Mouse (Mus musculus) embryonic facial prominence, embryonic 14.5 days (tissue): ENCODE data around the gene Ccdc169. TPM values are rescaled to one million over a fixed set of nuclear protein-coding genes. Genes with fewer than 3 reads are reported as not detected.

Experiments used
- ATAC-seq: fragments of 200-750 bp; cut with Nextera tagmentation; 2 replicates; pipeline ENCODE4 v1.8.0; 2017; ENCODE audit warnings: low read depth, moderate number of reproducible peaks, moderate TSS enrichment
- DNase-seq: peaks from one replicate; pipeline ENCODE4 v3.0.0-alpha.2; 2015; ENCODE audit warnings: low spot score
- H3K27ac ChIP-seq: fragments of 300-500 bp; sonication (generic); replicated peaks from 2 replicates; pipeline ENCODE4 v1.5.1; 2014; ENCODE audit warnings: low read depth, mild to moderate bottlenecking, low read length, moderate library complexity
- H3K27me3 ChIP-seq: fragments of 300-500 bp; sonication (generic); replicated peaks from 2 replicates; pipeline ENCODE4 v1.6.1; 2014; ENCODE audit warnings: low read length; ENCODE audit not compliant: control insufficient read depth, insufficient read depth
- H3K36me3 ChIP-seq: fragments of 300-500 bp; sonication (generic); 2 replicates; pipeline ENCODE4 v1.6.1; 2014; ENCODE audit warnings: low read length, mixed read lengths; ENCODE audit not compliant: control insufficient read depth, insufficient read depth
- H3K4me1 ChIP-seq: fragments of 300-500 bp; sonication (generic); 2 replicates; pipeline ENCODE4 v1.6.1; 2014; ENCODE audit warnings: antibody characterized with exemption, low read length; ENCODE audit not compliant: control insufficient read depth, insufficient read depth
- H3K4me2 ChIP-seq: fragments of 300-500 bp; sonication (generic); 2 replicates; pipeline ENCODE4 v1.6.1; 2014; ENCODE audit warnings: low read depth, mild to moderate bottlenecking, low read length, moderate library complexity, mixed read lengths
- H3K4me3 ChIP-seq: fragments of 300-500 bp; sonication (generic); 2 replicates; pipeline ENCODE4 v1.5.1; 2014; ENCODE audit warnings: low read depth, mild to moderate bottlenecking, low read length
- H3K9ac ChIP-seq: fragments of 300-500 bp; sonication (generic); 2 replicates; pipeline ENCODE4 v1.6.1; 2014; ENCODE audit warnings: low read depth, mild to moderate bottlenecking, low read length, moderate library complexity, mixed read lengths
- H3K9me3 ChIP-seq: fragments of 300-500 bp; sonication (generic); 2 replicates; pipeline ENCODE4 v1.6.1; 2016; ENCODE audit warnings: low read length; ENCODE audit not compliant: control insufficient read depth
- WGBS: fragments of 180-500 bp; shearing (Covaris S2); extraction: QIAGEN DNeasy Blood & Tissue Kit; methylation state at CpG from one replicate; pipeline ENCODE4 v1.1.7; 2014; 5-methylcytosine and 5-hydroxymethylcytosine counted together
- microRNA-seq: library from miRNA; unstranded; fragments of <30 nt; microRNA quantifications from one replicate; pipeline ENCODE4, GENCODE M21; 2016; ENCODE audit warnings: borderline number of aligned reads
- polyA plus RNA-seq: library from polyadenylated mRNA; unstranded; fragments of >200 nt; fragmentation: Nextera tagmentation; extraction: Ambion mirVana; gene quantifications from 2 replicates; pipeline ENCODE4 v1.2.1, GENCODE M21; 2014

Ccdc169 gene
- polyA plus RNA-seq, 1 experiment from 2014 or later: 0.22 TPM

DNA sequence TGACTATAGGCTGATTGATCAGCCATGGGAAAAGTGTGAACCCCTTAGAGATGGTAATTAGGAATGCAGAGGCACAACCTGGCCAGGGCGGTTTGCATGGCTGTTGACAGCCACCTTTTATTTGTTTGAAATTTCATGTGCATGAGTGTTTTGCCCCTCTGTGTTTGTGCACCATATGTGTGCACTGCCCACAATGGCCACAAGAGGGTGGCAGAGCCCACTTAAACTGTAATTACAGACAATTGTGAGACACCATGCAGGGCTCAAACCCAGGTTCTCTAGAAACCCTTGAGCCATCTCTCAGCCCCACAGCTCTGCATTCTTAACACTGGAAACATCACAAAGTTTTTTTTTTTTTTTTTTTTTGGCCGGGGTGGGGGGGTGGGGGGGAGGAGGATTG lies 85.4 kb downstream of the Ccdc169 start:
- H3K4me2 ChIP-seq: no peak overlapping the region
- DNase-seq: no peak
- peaks cover 9% of the 10 kb centered on the region; the same call in 1 of the 2 replicates for H3K4me1 ChIP-seq
- ATAC-seq: no peak
- no peak overlapping the region for H3K27ac ChIP-seq
- no peak overlapping the region for H3K9ac ChIP-seq
- 0 out of 2 replicates have a peak, but pooled peaks cover 4% of the 10 kb centered on the region for H3K9me3 ChIP-seq
- H3K27me3 ChIP-seq: 0 out of 2 replicates have a peak, but pooled peaks cover 3% of the 10 kb centered on the region
- 80% methylated on average over 2 of the region's 2 CpGs for WGBS
- H3K4me3 ChIP-seq: no peak overlapping the region
- no peaks in the 10 kb centered on the region for H3K36me3 ChIP-seq

Small RNA genes lying within 50 kb of the gene (microRNA-seq; reads per million reads assigned to microRNA genes)
- gene Gm22029: not detected

Other genes with a start within 250 kb of the Ccdc169 start
- gene Sertm1, start 221.5 kb upstream of the Ccdc169 start, polyA plus RNA-seq: 0.21 and 0.52 TPM in 2 replicates
- gene Ccna1, start 81.8 kb upstream of the Ccdc169 start, polyA plus RNA-seq: 2.2 and 5.1 TPM in 2 replicates
- 67.3 and 78.3 TPM in 2 replicates for gene Spg20, start 25.2 kb upstream of the Ccdc169 start, polyA plus RNA-seq
- gene Sohlh2, start 44.7 kb downstream of the Ccdc169 start, polyA plus RNA-seq: 0.15 TPM in 1 of 2 replicates, not detected in the other
- gene Dclk1, start 105.0 kb downstream of the Ccdc169 start, polyA plus RNA-seq: 73.7 and 75.0 TPM in 2 replicates